Mouse (Mus musculus): ENCODE results near the gene Gng2. TPM values are rescaled to one million over a fixed set of nuclear protein-coding genes. Genes with fewer than 3 reads are reported as not detected.
A peak's percentile ranks its signal among the peaks of the same experiment; 100 is the strongest.

The Gng2 gene
- total RNA-seq, 2 experiments from 2014 or later: 15.8 to 16.7 TPM

DNA sequence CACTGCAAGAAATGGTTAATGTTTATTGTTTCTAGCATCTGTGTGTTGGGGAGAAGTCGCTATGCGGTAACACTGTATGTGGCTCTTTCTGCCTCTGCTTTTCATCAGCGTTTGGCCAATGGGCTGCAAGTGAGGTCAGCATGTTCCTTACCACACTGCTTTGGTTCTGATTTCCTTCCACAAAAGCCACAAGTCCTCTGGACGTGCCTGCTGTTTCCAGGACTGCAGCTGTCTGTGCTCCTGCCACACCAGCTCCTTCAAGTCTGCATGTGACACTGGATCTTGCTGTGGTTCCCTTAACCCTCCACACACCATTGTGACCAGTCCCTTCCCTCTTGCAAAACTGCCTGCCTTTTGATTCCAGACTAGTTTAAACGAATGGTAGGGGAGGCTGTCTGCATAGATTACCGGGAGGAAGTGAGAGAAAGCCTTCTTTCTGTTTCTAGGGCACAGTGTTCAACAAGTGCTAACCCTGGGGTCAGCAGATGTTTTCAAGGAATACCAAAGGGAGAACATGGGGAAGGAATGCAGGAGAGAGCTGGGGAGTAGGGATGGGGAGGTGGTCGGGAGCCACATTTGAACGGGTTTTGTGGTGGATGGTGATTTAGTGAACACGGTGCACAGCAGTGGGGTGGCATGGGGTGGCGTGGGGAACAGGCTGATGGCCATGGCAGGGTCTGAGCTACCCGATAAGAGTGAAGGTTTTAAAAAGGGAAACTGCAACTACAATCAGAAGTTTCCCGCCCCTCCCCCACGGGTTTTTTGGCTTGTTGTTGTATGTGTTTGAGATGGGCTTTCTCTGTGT, 7.9 kb upstream of the Gng2 start:
- intact Hi-C loops (cut with DNase I): loop anchor here (5.0 kb wide), 1 partner anchor 82 kb away; no protein-coding TSS in a partner anchor
- DNase-seq (ENCODE audit: low spot score): peak; percentile 53

DNA sequence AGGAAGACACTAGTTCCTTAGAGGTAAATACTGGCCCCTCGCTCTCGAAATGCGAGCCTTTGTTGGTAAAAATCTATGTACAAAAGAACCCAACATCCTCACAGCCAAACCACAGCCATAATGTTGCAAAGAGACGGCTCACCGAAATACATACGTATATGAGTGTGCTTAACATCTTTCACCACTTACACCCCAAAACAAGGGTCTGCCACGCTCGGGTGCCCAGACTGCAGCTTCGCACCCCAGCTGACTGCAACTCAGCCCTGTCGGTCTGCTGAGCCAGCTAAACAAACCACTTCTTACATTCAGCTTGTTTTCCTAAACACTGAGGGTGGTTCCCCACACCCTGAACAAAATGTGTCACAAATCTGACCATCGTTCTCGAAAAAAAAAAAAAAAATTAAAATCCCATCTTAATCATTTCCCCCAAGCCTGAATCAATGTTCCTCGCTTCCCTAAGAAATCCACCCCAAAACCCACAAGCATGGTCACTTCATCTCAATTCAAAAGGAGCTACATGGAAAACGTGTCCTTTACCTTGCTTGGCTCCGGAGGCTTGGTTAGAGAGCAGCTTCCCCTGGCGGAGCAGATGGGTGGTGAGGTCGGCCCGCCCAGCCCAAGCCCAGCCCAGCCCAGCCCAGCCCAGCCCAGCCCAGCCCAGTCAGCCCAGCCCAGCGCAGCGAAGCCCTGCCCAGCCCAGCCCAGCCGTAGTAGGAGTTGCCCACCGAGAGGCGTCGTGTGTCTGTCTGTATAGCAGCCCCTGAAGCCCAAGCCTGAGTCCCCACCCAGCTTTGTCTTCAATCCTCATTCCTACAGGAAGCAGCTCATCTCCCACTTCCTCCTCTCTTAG, 781 bp downstream of the Gng2 start:
- DNase-seq (ENCODE audit: low spot score): peak; percentile 52
- intact Hi-C loops (cut with DNase I): loop anchor here (5.0 to 10.0 kb wide), 2 partner anchors 119 to 272 kb away; no protein-coding TSS in a partner anchor

DNA sequence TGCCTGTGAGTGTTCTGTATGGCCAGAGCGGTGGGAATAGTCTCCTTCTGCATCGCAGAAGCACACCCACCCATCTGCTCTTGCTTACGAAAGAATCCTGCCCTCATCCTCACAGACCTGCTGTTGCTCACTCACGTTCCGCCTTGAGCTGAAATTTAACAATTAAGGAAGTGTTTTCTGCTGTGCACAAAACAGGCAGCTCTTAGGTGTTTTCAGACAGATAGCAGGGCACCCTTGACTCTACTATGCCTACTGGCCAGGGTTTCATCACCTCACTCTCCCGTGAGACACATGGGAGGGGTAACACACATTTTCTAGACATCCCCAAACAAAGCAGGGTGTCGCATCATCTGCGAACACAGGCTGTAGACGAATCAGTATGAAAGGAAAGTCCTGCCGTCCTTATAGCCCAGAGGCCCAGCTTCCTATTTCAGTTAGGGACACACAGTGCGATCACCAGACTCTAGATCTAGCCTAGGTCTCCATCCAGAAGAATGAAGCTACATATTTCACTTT, 2.4 kb downstream of the Gng2 start:
- DNase-seq (ENCODE audit: low spot score): no peak
- intact Hi-C loops (cut with DNase I): loop anchor here (5.0 to 10.0 kb wide), 3 partner anchors 118 to 270 kb away; no protein-coding TSS in a partner anchor

DNA sequence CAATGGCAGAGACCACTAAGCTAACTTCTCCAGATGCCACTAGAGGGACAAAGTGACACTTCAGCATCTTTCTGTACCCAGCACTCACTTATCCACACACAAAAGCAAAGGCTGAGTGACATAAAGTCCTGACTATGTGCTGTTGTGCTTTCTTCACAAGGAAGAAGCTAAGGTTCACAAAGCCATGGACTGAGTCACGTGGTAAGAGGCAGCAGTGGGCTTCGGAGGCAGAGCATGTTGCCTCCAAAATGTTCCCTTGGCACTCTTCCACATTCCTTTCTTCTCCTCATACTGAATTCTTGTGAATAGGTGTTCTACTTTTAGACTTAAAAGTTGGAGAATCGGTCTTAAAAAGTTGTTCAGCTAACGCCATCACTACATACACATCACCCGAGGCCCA, 3.0 kb downstream of the Gng2 start:
- intact Hi-C loops (cut with DNase I): loop anchor here (5.0 to 10.0 kb wide), 2 partner anchors 132 to 270 kb away; no protein-coding TSS in a partner anchor
- no peak for DNase-seq (ENCODE audit: low spot score)

DNA sequence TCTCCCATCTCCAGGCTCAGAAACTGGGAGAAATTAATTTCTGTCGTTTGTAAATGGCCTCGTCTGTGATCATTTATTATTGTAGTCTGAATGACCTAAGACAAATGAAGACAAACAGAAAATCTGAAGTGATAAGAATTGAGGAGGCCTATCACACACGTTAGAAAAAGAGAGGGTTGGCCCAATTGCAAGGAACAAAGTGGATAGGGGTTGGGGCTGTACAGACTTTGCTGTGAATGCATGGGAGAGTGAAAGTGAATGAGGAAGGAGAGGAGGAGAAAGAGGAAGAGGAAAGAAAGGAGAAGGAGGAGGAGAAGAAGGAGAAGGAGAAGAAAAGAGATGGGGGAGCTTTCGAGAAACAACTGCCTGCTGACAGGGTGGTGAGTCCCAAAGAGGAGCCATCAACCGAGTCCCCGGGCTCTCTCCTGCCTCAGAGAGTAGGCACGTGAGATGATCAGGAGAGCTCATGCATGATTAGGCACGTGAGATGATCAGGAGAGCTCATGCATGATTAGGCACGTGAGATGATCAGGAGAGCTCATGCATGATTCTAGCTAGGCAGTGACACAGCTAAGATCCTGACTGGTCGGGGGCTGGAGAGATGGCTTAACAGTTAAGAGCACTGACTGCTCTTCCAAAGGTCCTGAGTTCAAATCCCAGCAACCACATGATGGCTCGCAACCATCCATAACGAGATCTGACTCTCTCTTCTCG, 5.0 kb downstream of the Gng2 start:
- no peak for DNase-seq (ENCODE audit: low spot score)
- intact Hi-C loops (cut with DNase I): loop anchor here (5.0 to 10.0 kb wide), 2 partner anchors 130 to 268 kb away; no protein-coding TSS in a partner anchor

DNA sequence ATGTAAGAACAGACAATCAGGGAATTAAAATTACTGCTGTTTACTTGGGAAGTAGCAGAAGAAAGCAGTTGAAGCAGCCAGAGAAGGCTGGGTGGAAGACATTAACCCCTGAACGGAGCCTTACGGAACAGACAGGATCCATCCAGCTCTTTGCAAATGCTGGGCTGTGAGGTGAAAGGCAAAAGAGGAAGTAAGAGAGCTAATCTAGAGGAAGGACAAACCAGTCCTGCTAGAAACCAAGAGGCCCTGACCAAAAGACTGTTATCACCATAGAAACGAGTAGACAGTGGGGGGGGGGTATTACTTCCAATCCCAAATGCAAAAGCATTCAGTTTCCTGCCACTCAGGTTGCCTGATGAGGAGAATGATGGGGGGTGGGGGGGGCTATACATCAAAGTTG, 6.6 kb downstream of the Gng2 start:
- DNase-seq (ENCODE audit: low spot score): no peak
- intact Hi-C loops (cut with DNase I): loop anchor here (5.0 to 10.0 kb wide), 2 partner anchors 129 to 266 kb away; no protein-coding TSS in a partner anchor

DNA sequence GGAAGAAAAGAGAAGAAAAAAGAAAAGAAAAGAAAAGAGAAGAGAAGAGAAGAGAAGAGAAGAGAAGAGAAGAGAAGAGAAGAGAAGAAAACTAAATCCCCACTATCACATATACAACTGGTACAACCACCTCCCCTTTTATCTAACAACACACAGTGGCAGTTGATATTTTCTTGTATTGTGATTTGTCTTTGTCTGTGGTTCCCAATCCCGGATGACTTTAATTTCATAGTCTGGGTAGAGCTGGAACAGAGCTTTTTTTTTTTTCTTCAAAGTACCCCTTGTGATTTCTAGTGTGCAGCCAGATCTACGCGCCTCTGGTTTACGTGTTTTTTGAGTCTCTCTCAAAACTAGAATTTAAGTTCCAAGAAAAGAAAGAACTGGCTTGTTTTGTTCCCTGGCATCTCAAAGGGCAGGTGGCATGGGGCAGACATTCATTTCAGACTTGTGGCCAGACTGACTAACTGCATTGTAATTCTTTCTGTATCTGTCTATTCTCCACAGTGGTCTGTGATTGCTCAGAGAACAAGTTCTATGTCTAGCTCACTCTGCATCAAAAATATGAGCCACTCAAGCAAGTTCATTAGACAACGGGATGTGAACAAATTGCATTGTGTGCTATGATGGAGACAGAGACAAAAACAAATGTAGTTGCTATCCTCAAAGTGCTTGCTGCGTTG, 7.2 kb downstream of the Gng2 start:
- intact Hi-C loops (cut with DNase I): loop anchor here (5.0 to 10.0 kb wide), 2 partner anchors 128 to 265 kb away; no protein-coding TSS in a partner anchor
- DNase-seq (ENCODE audit: low spot score): no peak

DNA sequence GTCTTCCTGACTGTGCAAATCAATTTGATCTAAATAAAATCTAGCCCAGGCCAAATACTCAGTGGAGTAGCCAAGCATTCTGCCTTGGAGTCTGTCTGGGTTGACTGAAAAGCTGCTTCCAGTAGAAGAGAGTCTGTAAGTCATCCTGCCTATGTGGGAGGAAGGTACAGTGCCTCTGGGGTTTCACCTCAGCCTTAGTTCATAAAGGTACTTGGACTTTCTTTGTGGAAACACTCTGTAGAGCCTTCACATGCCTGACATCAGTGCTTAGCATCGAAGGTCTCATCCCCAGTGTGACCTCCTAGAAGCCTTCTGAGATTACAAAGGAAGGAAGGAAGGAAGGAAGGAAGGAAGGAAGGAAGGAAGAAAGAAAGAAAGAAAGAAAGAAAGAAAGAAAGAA, 7.9 kb downstream of the Gng2 start:
- intact Hi-C loops (cut with DNase I): no loop called here
- DNase-seq (ENCODE audit: low spot score): no peak

DNA sequence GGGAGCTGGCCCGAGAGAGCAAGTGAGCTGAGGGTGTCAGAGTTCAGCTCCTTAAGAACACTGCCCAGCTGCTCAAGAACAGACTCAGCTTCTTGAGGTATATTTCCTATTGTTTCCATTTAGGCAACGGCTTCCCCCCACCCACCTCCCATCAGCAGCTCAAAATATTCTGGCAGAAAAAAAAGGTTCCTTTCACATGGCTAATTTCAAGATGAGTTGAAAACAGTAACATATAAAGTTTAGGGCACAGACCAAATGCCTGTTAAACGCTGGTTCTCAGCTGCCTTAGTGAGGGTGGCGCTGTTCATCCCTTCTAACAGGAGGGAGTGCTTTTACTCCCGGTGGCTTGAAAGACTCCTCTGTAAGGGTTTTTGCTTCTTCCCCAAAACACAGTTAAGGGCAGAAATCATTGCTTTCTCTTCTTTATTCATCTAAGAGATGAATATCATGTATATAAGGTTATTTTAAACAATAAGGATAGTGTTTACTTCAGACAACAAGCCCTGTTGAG, 8.4 kb downstream of the Gng2 start:
- intact Hi-C loops (cut with DNase I): no loop called here
- DNase-seq (ENCODE audit: low spot score): no peak

DNA sequence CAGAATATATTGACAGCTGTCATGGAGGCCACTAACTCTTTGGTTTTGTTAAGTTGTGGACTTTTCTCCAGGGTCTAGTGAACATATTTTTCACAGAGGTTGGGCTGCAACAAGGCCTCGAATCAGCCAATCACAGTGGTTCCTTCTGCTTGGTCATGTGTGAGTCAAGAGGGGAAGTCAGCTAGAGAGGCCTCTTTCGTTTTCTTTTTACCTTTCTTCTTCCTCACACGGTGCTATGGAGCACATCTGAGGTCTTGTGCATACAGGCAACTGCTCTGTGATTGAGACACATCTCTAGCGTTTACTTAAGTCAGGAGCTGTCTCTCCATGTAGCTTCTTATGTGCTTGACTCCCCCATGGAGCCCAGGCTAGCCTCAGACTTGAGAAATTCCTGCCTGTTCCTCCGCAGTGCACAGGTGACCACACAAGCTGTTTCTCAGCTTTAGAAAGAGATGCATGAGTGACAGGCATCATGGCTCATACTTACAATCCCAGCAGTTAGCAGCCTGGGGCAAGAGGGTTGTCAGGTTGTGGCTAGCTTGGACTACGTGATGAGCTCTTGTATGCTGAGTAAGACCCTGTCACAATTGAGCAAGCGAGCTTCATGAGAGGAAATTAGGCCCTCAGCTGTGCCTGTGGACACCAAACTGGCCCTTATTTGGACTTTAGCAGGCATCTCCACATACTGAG, 9.0 kb downstream of the Gng2 start:
- no peak for DNase-seq (ENCODE audit: low spot score)
- intact Hi-C loops (cut with DNase I): no loop called here

DNA sequence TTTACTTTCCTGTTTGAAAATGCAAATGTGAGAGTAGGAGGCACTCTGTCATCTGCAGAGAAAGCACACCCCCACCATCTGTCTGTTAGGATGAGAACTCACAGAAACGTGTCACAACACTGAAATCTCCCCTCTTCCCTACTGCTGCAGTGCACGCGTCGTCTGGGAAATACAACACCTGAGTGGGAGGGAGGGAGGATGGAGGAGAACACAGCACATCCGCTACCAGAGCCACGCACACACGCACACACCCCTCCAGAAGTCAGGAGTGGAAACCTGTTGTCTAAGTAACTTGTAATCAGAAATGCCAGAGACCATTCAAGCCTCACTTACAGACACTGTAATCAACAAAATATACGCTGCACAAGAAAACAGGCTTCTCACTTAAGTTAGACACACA, 9.9 kb downstream of the Gng2 start:
- intact Hi-C loops (cut with DNase I): no loop called here
- no peak for DNase-seq (ENCODE audit: low spot score)

DNA sequence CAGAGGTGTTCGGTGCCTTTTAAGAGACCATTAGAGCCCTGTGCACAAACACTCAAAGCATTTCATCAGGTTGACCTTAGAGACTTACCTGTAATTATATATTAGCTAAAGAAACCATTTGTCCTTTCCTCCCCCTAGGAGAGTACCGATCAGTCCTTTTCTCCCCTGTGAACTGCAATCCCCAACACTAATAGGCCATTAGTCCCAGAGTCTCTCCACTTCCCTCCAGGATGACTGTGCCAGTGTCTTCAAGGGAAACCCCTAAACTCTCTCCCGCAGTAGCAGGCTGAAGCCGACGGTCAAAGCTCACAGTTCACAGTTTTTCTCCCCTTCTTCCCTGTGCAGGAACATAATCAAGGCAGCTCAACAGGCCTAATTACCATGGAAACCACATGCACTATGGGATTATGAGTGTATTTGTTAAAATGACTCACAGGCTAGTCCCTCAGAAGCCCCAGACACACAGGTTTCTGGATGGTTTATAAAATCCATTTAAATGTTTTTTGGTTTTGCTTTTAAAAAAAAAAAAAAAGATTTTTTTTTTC, 13.4 kb downstream of the Gng2 start:
- intact Hi-C loops (cut with DNase I): no loop called here
- DNase-seq (ENCODE audit: low spot score): no peak

DNA sequence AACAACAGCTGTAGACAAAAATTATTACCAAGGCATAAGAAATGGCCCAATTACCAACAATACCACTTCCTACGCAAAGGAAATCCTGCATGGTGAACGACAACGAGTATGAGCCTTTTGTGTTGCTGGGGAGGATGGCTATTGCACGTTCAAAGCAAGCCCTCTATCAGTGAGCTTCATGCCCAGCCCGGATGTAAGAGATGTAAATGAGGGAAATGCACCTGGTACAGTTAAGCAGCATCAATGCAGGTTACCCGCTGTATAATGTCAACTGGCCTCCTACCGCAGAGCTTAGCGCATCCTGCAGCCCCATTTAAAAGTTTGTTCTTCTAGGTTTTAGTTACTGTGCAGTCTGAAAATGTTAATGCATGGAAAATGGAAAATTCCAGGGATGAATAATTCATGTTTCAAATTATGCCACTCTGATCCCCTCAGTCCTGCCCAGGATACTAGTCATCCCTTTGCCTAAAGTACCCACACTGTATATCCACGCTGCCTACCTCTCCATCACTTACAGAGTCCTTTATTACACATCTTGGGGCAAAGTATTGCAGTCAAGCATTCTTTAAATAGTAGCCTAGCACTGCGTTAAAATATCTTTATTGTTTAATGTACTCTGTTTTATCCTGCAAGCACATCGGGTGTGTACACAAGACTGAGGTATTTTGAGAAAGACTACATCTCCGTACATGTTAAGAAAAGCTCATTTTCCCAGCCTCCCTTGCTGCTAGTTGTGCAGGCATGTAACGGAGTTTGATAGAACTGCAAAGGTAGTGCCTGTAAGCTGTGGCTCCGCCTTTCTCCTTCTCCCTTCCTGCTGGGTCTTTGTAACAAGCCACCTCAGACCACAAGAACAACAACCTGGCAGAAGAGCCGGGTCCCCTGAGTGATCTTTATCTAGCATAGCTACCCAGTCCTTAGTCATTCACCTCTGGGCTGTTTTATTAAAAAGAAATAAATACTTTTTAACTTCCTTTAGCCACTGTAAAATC, 15.2 kb downstream of the Gng2 start:
- intact Hi-C loops (cut with DNase I): no loop called here
- DNase-seq (ENCODE audit: low spot score): no peak

DNA sequence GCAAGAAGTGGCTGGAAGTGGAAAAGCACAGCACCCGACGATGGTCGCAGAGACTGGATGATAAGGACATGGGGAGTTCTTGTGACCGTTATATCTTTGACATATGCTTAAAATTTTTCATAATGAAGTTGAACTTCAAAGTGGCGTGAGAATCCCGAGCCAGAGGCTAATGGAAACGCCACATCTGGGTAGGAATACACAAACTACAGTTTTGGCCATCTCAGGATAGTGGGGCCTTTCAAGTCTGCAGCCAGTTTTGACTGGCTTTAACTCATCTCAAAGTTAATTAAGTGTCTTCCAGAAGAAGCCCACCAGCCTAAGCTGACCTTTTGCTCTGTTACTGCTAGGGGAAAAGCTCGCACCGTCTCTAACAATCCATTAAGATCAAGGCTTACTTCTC, 17.6 kb downstream of the Gng2 start:
- DNase-seq (ENCODE audit: low spot score): no peak
- intact Hi-C loops (cut with DNase I): no loop called here

DNA sequence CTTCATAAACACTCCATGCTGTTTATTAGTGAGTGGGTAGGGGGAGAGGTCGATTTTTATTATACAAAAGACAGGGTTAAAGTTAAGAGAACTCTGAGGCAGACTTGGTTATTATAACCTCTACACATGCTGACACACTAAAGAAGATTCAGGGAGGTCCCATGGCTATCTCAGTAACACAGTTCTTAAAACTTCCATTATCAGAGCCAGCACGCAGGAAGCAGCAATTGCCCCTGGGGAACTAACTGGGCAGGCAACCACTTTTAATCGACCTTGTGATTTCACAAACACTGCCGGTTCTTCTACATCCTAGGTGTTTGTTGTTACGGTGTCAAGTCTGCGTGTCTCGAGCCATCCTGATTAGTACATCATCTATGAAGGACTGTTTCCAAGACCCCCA, 22.4 kb downstream of the Gng2 start:
- intact Hi-C loops (cut with DNase I): no loop called here
- DNase-seq (ENCODE audit: low spot score): no peak

DNA sequence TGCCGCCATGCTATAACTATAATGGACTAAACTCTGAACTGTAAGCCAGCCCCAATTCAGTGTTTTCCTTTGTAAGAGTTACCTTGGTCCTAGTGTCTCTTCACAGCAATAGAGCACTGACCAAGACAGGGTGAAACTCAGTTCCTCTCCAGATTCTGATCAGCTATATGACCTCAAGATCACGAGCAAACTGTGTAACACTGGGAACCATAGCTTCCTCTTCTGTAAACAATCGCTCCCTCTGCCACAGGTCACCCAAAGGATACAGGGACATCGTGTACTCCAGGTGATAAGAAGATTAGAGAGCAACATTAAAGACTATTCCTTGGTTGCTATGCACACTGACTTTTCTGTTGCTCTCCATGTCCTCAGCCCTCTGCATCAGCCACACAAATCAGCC, 26.6 kb downstream of the Gng2 start:
- no peak for DNase-seq (ENCODE audit: low spot score)

DNA sequence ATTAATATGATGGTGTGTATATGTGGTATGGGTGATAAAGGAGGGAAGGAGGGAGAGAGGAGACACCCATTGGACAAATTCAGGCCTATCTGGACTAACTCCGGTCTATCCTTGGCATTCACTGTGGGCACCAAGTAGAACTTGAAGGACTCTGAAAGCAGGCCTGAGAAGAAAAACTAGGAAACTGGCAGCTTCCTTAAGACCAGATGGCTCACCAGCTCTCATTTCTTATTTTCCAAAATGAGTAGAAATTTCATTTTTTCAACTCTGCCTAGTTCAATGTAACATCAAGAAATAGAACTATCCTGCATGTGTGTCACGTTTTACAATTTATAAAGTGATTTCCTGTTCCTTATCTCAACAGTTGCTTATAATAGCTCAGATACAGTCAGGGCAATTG, 28.0 kb downstream of the Gng2 start:
- DNase-seq (ENCODE audit: low spot score): no peak
- intact Hi-C loops (cut with DNase I): no loop called here

More for the DNA sequence above, 26.6 kb downstream of the Gng2 start:
- intact Hi-C loops (cut with DNase I): no loop called here

Data from heart, postnatal 25 days (tissue).